8 mouse cellular contexts compared by ENCODE assay signal in genomic region chr4:48048456-48049315, GRCm38 (mm10). TPM values are rescaled to one million over a fixed set of nuclear protein-coding genes. Genes with fewer than 3 reads are reported as not detected.
DNase-seq lines count a peak whose midpoint lies in the region; ATAC-seq and TF ChIP-seq lines count a peak whose summit lies in the region.

No protein-coding gene starts in this region.

- TF ChIP-seq EP300 in lung, postnatal 0 days (IDR thresholded peaks at IDR 0.05) = no peak

- 10% methylated on average over 35 of the region's 35 CpGs for WGBS in lung, postnatal 0 days
- WGBS in intestine, embryonic 15.5 days = 7% methylated on average over 35 of the region's 35 CpGs

- TF ChIP-seq CTCF in lung, postnatal 0 days (IDR thresholded peaks at IDR 0.05) = no peak

- H3K36me3 ChIP-seq in lung, postnatal 0 days (ENCODE audit: insufficient read depth, low read length) = no peaks in the 10 kb centered on the region
- no peaks in the 10 kb centered on the region for H3K36me3 ChIP-seq in intestine, embryonic 15.5 days

- peaks cover 29% of the 10 kb centered on the region for H3K4me1 ChIP-seq in lung, postnatal 0 days (ENCODE audit: insufficient read depth, low read depth, low read length)
- peaks cover 43% of the 10 kb centered on the region for H3K4me1 ChIP-seq in intestine, embryonic 15.5 days (replicated peaks)

- H3K9ac ChIP-seq in lung, postnatal 0 days (replicated peaks; ENCODE audit: low read depth) = no peak overlapping the region
- no peak overlapping the region for H3K9ac ChIP-seq in intestine, embryonic 15.5 days

- no peak for ATAC-seq in CD4-positive, CD25-positive, alpha-beta regulatory T cell, adult 4 months
- ATAC-seq in lung, postnatal 0 days = no peak
- ATAC-seq in intestine, embryonic 15.5 days = no peak
- no peak for ATAC-seq in megakaryocyte-erythroid progenitor cell, adult 5-6 weeks (replicated peaks; ENCODE audit: low FRiP score, low TSS enrichment, poor library complexity, severe bottlenecking)

- peak; percentile 49 for DNase-seq in CD4-positive, CD25-positive, alpha-beta regulatory T cell, adult 2 months (ENCODE audit: low read depth, low spot score)
- peak; percentile 18 for DNase-seq in lung, postnatal 0 days (ENCODE audit: low spot score)
- no peak for DNase-seq in lung, postnatal 4 days
- peak; percentile 32 for DNase-seq in retina, embryonic 14.5 days (ENCODE audit: low spot score)
- DNase-seq in adipocyte (ENCODE audit: low spot score) = no peak

- no peaks in the 10 kb centered on the region for H3K9me3 ChIP-seq in lung, postnatal 0 days (ENCODE audit: low read length)
- H3K9me3 ChIP-seq in intestine, embryonic 15.5 days = no peaks in the 10 kb centered on the region

- no peak overlapping the region for H3K27ac ChIP-seq in lung, postnatal 0 days (ENCODE audit: low read length)
- H3K27ac ChIP-seq in intestine, embryonic 15.5 days = no peak overlapping the region

- H3K4me3 ChIP-seq in lung, postnatal 0 days (ENCODE audit: low read depth, low read length) = peak overlapping the region; percentile 74
- peak overlapping the region; percentile 24 for H3K4me3 ChIP-seq in intestine, embryonic 15.5 days (replicated peaks)

- peaks cover 61% of the 10 kb centered on the region for H3K27me3 ChIP-seq in lung, postnatal 0 days (replicated peaks; ENCODE audit: insufficient read depth, low read length)
- peaks cover 81% of the 10 kb centered on the region for H3K27me3 ChIP-seq in intestine, embryonic 15.5 days (replicated peaks)

- H3K4me2 ChIP-seq in lung, postnatal 0 days (replicated peaks; ENCODE audit: low read depth, low read length) = peak overlapping the region; percentile 100
- peak overlapping the region; percentile 99 for H3K4me2 ChIP-seq in intestine, embryonic 15.5 days (replicated peaks)

RNA-seq across cellular contexts. Expression of gene Nr4a3, which starts 3.7 kb away (rescaled TPM):
- polyA plus RNA-seq in CD4-positive, CD25-positive, alpha-beta regulatory T cell, adult 4 months (2017; shearing (Covaris generic)) = 1 to 10 TPM; 2.2 to 2.3 TPM
- polyA plus RNA-seq in lung, postnatal 0 days (2015; fragmentation: Nextera tagmentation; extraction: Ambion mirVana) = 0.14 and 0.15 TPM in 2 replicates
- 0.19 and 0.23 TPM in 2 replicates for polyA plus RNA-seq in intestine, embryonic 15.5 days (2015; fragmentation: Nextera tagmentation; extraction: Ambion mirVana)
- total RNA-seq in megakaryocyte-erythroid progenitor cell, adult 5-6 weeks (2014; fragmentation: Nextera tagmentation) = 0.59 and 0.64 TPM in 2 replicates
- 0.27 and 2.2 TPM in 2 replicates for total RNA-seq in megakaryocyte-erythroid progenitor cell, adult 5-6 weeks (2017)

Comparison
In these comparisons a context has a peak if more than half of its experiments do, and no peak if none do; other contexts are left out.
1. DNase-seq: peak in CD4-positive, CD25-positive, alpha-beta regulatory T cell, adult 2 months (single experiment), lung, postnatal 0 days (single experiment) and retina, embryonic 14.5 days (single experiment); none in lung, postnatal 4 days (0 of 2) and adipocyte (single experiment).